Mouse (Mus musculus) thymus, postnatal 0 days (tissue): ENCODE data around the gene Wsb2. TPM values are rescaled to one million over a fixed set of nuclear protein-coding genes. Genes with fewer than 3 reads are reported as not detected.

Experiments
- polyA plus RNA-seq: library from polyadenylated mRNA; unstranded; fragments of >200 nt; fragmentation: Nextera tagmentation; extraction: Ambion mirVana; gene quantifications from 2 replicates; pipeline ENCODE4 v1.2.1, GENCODE M21; 2015

Gene Wsb2
- polyA plus RNA-seq, 1 experiment from 2014 or later = 59.8 TPM

Other genes starting within 250 kb of the Wsb2 start
- 66.0 and 69.1 TPM in 2 replicates for gene Suds3, start 241.2 kb upstream of the Wsb2 start, polyA plus RNA-seq
- 68.1 and 71.1 TPM in 2 replicates for gene Taok3, start 237.2 kb upstream of the Wsb2 start, polyA plus RNA-seq
- gene Pebp1, start 69.7 kb upstream of the Wsb2 start, polyA plus RNA-seq = 420 and 455 TPM in 2 replicates
- gene Vsig10, start 38.2 kb upstream of the Wsb2 start, polyA plus RNA-seq = 2.6 and 3.0 TPM in 2 replicates
- gene Rfc5, start 31.7 kb downstream of the Wsb2 start, polyA plus RNA-seq = 95.8 and 98.6 TPM in 2 replicates
- 0.12 and 0.20 TPM in 2 replicates for gene Ksr2, start 56.7 kb downstream of the Wsb2 start, polyA plus RNA-seq